Mouse (Mus musculus): ENCODE results near the gene Dnajc8.

- TF ChIP-seq CTCF (IDR thresholded peaks at IDR 0.05; ENCODE audit: extremely low read depth, insufficient read length, insufficient replicate concordance, low read depth, low read length) (no peak), POLR2A (IDR thresholded peaks at IDR 0.05; ENCODE audit: low read depth, low read length) (no peak)
These were observed 64.4 kb downstream of the Dnajc8 start for GRCm38 (mm10) chr4:132599764-132600163.

All from small intestine, adult 2 months (tissue).